Mouse (Mus musculus): ENCODE results near the gene Zfp444.

Zfp444 gene

DNA sequence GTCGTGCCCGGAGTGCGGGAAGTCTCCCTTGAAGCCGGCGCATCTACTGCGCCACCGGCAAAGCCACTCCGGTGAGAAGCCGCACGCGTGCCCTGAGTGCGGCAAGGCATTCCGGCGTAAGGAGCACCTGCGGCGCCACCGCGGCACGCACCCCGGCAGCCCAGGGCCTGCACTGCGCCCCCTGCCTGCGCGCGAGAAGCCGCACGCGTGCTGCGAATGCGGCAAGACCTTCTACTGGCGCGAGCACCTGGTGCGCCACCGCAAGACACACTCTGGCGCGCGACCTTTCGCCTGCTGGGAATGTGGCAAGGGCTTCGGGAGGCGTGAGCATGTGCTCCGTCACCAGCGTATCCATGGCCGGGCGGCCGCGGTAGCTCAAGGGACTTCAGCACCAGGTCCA is 17.5 kb downstream of the Zfp444 start:
- in situ Hi-C loops (cut with MboI; ENCODE audit: unreplicated experiment in 2 of 2): no loop called here

DNA sequence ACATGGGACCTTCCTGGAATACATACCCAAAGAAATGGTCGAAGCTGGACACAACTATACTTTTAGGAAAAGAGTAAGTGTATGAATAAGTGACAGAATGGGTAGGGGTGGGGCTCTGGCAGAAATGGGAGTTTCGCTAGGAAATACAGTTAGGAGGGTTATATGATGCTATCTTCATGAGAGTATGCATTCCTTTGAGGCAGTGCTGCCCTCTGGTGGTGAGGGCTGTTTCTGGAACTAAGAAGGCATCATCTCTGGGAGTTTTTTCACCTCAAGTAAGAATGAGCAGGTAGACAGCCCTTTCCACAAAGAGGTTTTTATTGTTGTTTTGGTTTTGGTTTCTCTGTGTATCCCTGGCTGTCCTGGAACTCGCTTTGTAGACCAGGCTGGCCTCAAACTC is 19.4 kb downstream of the Zfp444 start:
- in situ Hi-C loops (cut with MboI; ENCODE audit: unreplicated experiment in 2 of 2): loop anchor here (5.0 to 10.0 kb wide), 3 partner anchors 64 to 1249 kb away; no protein-coding TSS in a partner anchor

DNA sequence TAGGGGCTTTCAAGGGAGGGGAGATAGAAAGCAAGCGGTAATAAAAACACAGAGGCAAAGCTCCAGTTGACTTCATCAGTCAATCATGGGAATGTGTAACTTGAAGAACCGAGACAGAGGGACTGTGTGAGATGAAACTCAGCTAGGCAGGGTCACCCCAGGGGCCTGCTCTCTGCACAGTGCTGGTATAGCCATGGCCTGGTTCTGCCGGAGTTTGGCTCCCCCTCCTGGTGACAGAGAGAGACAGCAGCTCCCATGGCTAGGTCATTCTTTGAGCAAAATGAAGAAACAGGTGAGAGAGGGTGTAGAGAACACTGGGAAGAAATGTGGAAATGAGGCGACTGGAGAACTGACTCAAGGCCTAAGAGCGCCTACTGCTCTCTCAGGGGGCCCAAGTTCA is 22.1 kb downstream of the Zfp444 start:
- in situ Hi-C loops (cut with MboI; ENCODE audit: unreplicated experiment in 2 of 2): loop anchor here (5.0 to 10.0 kb wide), 3 partner anchors 67 to 1252 kb away; no protein-coding TSS in a partner anchor

DNA sequence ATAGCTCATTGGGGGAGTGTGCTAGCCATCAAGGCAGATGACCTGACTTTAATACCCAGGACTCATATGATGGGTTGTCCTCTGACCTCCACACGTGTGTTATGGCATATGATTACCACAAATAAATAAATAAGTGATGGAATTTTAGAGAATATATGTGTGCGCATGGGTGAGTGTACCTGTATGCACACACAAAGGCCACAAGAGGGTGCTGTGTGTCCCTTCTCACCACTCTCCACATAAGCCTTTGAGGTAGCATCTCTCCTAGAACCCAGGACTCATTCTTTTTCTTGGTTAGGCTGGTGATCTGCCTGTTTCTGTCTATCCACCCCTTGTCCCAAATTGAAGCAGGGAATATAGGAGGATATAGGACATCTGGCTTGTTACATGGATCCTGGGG is 23.8 kb downstream of the Zfp444 start:
- in situ Hi-C loops (cut with MboI; ENCODE audit: unreplicated experiment in 2 of 2): loop anchor here (5.0 to 10.0 kb wide), 2 partner anchors 1151 to 1253 kb away; no protein-coding TSS in a partner anchor

DNA sequence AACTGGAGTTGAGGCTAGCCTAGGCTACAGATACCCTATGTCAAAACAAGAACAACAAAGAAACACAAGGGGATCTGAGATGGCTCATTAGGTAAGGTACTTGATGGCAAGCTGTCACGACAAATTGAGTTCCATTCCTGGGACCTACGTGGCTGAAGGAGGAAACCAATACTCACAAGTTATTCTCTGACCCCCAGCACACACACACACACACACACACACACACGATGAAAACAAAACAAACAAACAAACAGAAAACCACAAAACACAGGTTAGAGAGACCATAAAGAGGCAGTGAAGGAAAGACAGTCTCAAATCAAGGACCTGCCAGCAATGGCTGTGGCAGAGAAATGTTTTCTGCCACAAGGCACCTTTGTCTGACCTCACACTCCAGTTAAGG is 24.8 kb downstream of the Zfp444 start, which contains the start of gene Galp:
Gene Galp (plus strand): TSS at position 301 of the 400 bp plus-strand sequence.
- in situ Hi-C loops (cut with MboI; ENCODE audit: unreplicated experiment in 2 of 2): loop anchor here (5.0 to 10.0 kb wide), 2 partner anchors 1152 to 1254 kb away; no protein-coding TSS in a partner anchor

DNA sequence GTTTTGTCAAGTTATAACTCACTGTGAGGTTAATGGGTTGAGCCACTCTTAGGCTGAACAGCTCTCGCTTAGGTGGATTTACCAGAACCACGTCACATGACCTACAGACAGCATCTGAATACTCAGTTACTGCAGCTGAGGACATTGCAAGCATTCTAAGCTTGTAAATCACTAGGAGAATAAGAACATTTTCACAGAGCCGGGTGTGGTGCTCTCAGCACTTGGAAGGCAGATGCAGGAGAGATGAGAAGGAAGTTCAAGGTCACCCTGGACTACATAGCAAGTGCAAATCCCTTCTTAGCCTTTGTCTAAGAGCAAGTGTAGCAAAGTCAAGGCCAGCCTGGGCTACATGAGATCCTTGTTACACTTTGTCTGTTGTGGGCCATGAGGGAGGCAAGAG is 32.2 kb downstream of the Zfp444 start:
- in situ Hi-C loops (cut with MboI; ENCODE audit: unreplicated experiment in 2 of 2): loop anchor here in 1 of 2 experiments (25.0 kb wide), 1 partner anchor 817 kb away; no protein-coding TSS in a partner anchor

DNA sequence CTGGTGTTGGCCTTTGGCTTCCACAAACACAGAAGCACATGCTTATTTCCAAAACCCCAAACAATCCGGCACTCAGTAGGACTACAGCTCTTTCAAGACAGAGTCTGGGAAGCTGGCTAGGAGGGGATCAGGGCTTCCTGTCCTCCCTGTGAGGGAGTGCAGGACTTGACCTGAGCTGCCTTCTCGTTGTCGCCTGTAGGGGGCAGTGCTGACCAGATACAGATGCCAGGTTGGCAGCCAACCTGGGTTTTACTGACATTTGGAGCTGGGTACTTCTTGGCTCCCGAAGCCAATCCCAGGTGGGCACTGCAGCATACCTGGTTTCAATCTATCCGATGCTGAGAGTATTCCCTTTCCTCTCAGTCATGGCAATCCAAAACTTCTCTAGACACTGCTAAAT is 41.1 kb downstream of the Zfp444 start:
- in situ Hi-C loops (cut with MboI; ENCODE audit: unreplicated experiment in 2 of 2): loop anchor here in 1 of 2 experiments (25.0 kb wide), 1 partner anchor 826 kb away; no protein-coding TSS in a partner anchor

DNA sequence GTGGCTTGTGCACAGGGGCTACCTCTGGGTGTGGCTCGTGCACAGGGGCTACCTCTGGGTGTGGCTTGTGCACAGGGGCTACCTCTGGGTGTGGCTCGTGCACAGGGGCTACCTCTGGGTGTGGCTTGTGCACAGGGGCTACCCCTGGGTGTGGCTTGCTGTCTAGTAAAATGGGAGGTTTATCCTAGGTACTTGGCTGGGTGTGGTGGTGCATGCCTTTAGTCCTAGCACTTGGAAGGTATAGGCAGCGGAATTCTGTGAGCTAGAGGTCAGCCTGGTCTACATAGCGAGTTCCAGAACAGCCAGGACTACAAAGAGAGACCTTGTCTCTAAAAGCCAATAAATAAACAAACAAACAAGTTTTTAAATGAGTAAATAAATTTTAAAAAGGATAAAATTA is 42.7 kb downstream of the Zfp444 start:
- in situ Hi-C loops (cut with MboI; ENCODE audit: unreplicated experiment in 2 of 2): loop anchor here in 1 of 2 experiments (25.0 kb wide), 1 partner anchor 827 kb away; no protein-coding TSS in a partner anchor

DNA sequence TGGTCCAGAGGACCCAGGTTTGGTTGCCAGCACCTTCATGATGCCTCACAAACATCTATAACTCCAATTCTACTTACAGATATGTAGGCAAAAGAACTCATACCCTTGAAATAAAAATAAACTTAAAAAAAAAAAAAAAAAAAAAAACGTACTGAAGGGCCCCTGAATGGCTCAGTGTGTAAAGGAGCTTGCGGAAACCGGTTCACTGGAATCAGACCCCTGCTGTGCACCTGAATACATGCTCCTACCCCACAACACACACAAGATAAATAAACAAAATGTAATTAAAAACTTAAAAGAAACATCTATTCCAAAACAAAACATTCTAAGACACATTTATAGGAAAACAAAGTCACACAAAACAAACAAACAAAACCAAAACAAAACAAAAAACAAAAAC is 48.1 kb downstream of the Zfp444 start:
- in situ Hi-C loops (cut with MboI; ENCODE audit: unreplicated experiment in 2 of 2): loop anchor here in 1 of 2 experiments (25.0 kb wide), 1 partner anchor 833 kb away; no protein-coding TSS in a partner anchor

DNA sequence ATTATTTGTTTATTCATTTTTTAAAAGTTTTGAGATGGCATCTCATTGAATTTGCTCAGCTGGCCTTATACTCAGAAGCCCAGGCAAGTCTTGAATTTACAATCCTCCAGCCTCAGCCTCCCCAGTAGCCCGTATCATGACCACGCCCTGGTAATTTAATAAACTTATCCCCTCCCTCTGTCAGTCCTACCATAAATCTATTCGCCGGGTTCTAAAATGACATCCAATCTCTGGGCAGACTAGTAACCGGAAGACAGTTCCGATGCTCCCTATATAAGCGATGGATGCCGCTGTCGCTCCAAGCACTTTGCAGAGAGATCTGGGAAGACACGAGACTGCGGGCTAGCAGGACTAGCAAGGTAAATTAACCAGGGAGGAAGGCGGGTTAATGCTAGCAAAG is 50.0 kb downstream of the Zfp444 start, which contains the start of gene Zscan5b:
Gene Zscan5b (plus strand): TSS at position 301 of the 400 bp plus-strand sequence.
- in situ Hi-C loops (cut with MboI; ENCODE audit: unreplicated experiment in 2 of 2): loop anchor here in 1 of 2 experiments (25.0 kb wide), 1 partner anchor 835 kb away; no protein-coding TSS in a partner anchor

DNA sequence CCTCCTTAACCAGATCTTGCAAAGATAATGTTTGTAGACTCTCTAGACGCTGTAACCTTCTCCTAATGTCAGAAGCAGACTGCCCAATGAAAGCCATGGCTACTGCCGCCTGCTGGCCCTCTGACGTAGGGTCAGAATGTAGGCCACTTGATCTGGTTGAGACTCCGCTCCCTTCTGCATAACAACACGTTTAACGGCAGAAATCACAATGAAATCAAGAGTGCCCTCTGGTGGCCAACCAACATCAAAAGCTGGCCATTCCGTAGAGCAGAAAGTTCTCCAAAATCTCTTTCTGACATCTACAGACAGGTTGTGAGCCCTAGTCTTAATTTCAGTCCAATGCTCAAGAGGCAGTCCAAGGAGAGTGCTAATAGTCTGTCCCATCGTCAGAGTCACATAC is 56.5 kb downstream of the Zfp444 start:
- in situ Hi-C loops (cut with MboI; ENCODE audit: unreplicated experiment in 2 of 2): loop anchor here in 1 of 2 experiments (25.0 kb wide), 1 partner anchor 709 kb away; no protein-coding TSS in a partner anchor

DNA sequence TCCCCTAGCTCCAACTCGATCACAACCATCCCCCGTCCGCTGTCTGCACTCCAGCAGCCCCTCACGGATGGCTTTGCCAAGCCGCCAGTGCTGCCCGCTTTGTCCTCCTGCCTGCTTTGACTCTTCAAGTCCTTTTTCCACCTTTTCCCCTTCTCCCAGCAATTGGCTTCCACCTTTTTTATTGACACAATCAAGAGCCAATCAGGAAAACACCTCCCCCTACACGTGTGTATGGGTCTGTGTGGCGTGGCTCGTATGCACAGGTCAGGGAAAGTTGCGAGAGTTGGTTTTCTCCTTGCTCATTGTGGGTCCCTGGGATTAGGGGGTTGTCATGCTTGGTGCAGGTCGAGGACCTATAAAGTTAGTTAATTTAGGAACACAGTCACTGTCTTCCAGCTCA is 67.8 kb downstream of the Zfp444 start:
- in situ Hi-C loops (cut with MboI; ENCODE audit: unreplicated experiment in 2 of 2): loop anchor here (5.0 to 25.0 kb wide), 3 partner anchors 43 to 698 kb away; partner anchors contain the start of gene Olfr1349 (in 1 of the 2)

DNA sequence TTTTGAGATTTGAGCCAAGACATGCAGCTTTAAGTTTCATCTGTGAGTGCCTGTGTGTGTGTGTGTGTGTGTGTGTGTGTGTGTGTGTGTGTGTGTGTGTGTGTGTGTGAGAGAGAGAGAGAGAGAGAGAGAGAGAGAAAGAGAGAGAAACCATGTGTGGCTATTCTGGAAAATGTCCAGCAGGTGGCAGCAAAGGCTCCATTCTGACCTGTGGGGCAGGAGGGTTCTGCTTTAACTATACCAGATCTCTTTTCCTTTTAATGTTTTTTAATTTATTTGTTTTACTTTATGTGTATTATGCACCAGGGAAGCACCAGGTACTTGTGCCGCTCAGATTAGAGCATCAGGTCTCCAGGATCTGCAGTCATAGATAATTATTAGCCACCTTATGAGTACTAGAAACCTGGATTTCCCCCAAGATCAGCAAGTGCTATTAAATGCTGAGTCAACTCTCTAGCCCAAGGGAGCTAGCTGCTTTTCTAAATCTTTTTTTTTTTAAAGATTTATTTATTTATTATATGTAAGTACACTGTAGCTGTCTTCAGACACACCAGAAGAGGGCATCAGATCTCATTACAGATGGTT is 68.9 kb downstream of the Zfp444 start:
- in situ Hi-C loops (cut with MboI; ENCODE audit: unreplicated experiment in 2 of 2): loop anchor here (5.0 to 25.0 kb wide), 3 partner anchors 41 to 696 kb away; partner anchors contain the start of gene Olfr1349 (in 1 of the 2)

Data from v-Abl transformed pro-B cells (cell line).